In the genomic region with DNA sequence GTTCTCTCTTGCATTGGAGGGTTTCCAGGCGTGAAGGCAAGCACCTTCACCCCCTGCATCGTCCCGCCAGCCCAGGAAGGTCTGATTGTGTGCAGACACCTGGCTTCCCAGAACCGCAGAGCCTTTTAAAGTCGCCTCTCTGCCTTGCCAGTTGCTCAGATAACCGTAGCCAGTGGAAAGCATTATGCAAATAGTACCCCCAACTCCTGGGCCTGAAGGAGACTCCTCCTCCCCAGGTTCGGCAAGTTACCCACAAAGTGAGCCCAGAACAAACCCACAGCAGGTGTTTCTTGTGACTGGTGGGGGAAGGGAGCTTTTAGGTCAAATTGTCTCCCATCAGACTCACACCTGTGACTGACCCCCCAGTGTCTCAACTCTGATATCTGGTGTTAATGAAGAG, we compare ENCODE assay signal across 1 mouse cellular context.
A peak's percentile ranks its signal among the peaks of the same experiment; 100 is the strongest.
TF ChIP-seq lines count a peak whose summit lies in the region.

No protein-coding gene starts in this region.

TF ChIP-seq in CH12.LX, 34 proteins besides CTCF, POLR2A, EP300 and RAD21:
- no peak for TF ChIP-seq USF1 (IDR thresholded peaks at IDR 0.05; ENCODE audit: low read depth, low read length)
- peak; percentile 44; the same call in 1 of the 2 replicates for TF ChIP-seq BHLHE40 (IDR thresholded peaks at IDR 0.05; ENCODE audit: low read depth, low read length)
- peak; percentile 85 for TF ChIP-seq TCF12 (IDR thresholded peaks at IDR 0.05; ENCODE audit: low read depth, low read length)
- 0 out of 2 replicates have a peak, but pooled peaks have one; percentile 47 for TF ChIP-seq MYC (IDR thresholded peaks at IDR 0.05; ENCODE audit: low read depth, low read length)
- no peak for TF ChIP-seq MXI1 (IDR thresholded peaks at IDR 0.05; ENCODE audit: low read depth, low read length)
- no peak for TF ChIP-seq ELF1 (IDR thresholded peaks at IDR 0.05; ENCODE audit: low read depth, low read length)
- TF ChIP-seq NRF1 (IDR thresholded peaks at IDR 0.05; ENCODE audit: low read depth, low read length), result no peak
- TF ChIP-seq HCFC1 (IDR thresholded peaks at IDR 0.05; ENCODE audit: low read depth, low read length), result no peak
- TF ChIP-seq RCOR1 (conservative IDR thresholded peaks at IDR 0.05; ENCODE audit: low read depth, low read length), result no peak
- TF ChIP-seq MAX (IDR thresholded peaks at IDR 0.05; ENCODE audit: low read length), result no peak
- TF ChIP-seq E2F4 (IDR thresholded peaks at IDR 0.05; ENCODE audit: insufficient replicate concordance, low read depth, low read length), result no peak
- TF ChIP-seq UBTF (IDR thresholded peaks at IDR 0.05; ENCODE audit: low read depth, low read length), result no peak
- TF ChIP-seq MEF2A (IDR thresholded peaks at IDR 0.05; ENCODE audit: borderline replicate concordance, low read depth, low read length), result no peak
- TF ChIP-seq IRF4 (IDR thresholded peaks at IDR 0.05; ENCODE audit: low read depth, low read length), result 0 out of 2 replicates have a peak, but pooled peaks have one; percentile 12
- peak; percentile 68 for TF ChIP-seq MAFK (IDR thresholded peaks at IDR 0.05; ENCODE audit: insufficient replicate concordance, low read length)
- peak; percentile 54; the same call in 1 of the 2 replicates for TF ChIP-seq ETS1 (conservative IDR thresholded peaks at IDR 0.05; ENCODE audit: low read depth, low read length)
- no peak for TF ChIP-seq USF2 (conservative IDR thresholded peaks at IDR 0.05; ENCODE audit: low read depth, low read length)
- no peak for TF ChIP-seq JUN (IDR thresholded peaks at IDR 0.05; ENCODE audit: insufficient read depth, low read depth, low read length)
- no peak for TF ChIP-seq KAT2A (IDR thresholded peaks at IDR 0.05; ENCODE audit: insufficient replicate concordance, low read length)
- TF ChIP-seq NELFE (IDR thresholded peaks at IDR 0.05; ENCODE audit: low read depth, low read length), result no peak
- no peak for TF ChIP-seq JUND (conservative IDR thresholded peaks at IDR 0.05; ENCODE audit: low read depth, low read length)
- no peak for TF ChIP-seq POLR2AphosphoS2 (IDR thresholded peaks at IDR 0.05; ENCODE audit: low read depth, low read length)
- no peak for TF ChIP-seq SMC3 (IDR thresholded peaks at IDR 0.05; ENCODE audit: low read depth, low read length)
- TF ChIP-seq ZC3H11A (IDR thresholded peaks at IDR 0.05; ENCODE audit: low read depth, low read length), result no peak
- no peak for TF ChIP-seq ZMIZ1 (IDR thresholded peaks at IDR 0.05; ENCODE audit: low read depth, low read length)
- TF ChIP-seq ZNF384 (IDR thresholded peaks at IDR 0.05; ENCODE audit: low read depth, low read length), result no peak
- peak; percentile 28; the same call in 1 of the 2 replicates for TF ChIP-seq SIN3A (IDR thresholded peaks at IDR 0.05; ENCODE audit: low read length)
- TF ChIP-seq CHD1 (IDR thresholded peaks at IDR 0.05; ENCODE audit: low read depth, low read length), result no peak
- TF ChIP-seq TBP (conservative IDR thresholded peaks at IDR 0.05; ENCODE audit: low read depth, low read length), result no peak
- TF ChIP-seq GABPA (IDR thresholded peaks at IDR 0.05; ENCODE audit: insufficient replicate concordance, low read depth, low read length), result no peak
- peak; percentile 73 for TF ChIP-seq CHD2 (IDR thresholded peaks at IDR 0.05; ENCODE audit: low read length)
- TF ChIP-seq MAZ (IDR thresholded peaks at IDR 0.05; ENCODE audit: low read depth, low read length), result 0 out of 2 replicates have a peak, but pooled peaks have one; percentile 43
- no peak for TF ChIP-seq ZKSCAN1 (IDR thresholded peaks at IDR 0.05; ENCODE audit: borderline replicate concordance, low read depth, low read length)
- no peak for TF ChIP-seq PAX5 (IDR thresholded peaks at IDR 0.05; ENCODE audit: low read length)
